Mouse (Mus musculus): ENCODE data around the gene Usp5.

DNA sequence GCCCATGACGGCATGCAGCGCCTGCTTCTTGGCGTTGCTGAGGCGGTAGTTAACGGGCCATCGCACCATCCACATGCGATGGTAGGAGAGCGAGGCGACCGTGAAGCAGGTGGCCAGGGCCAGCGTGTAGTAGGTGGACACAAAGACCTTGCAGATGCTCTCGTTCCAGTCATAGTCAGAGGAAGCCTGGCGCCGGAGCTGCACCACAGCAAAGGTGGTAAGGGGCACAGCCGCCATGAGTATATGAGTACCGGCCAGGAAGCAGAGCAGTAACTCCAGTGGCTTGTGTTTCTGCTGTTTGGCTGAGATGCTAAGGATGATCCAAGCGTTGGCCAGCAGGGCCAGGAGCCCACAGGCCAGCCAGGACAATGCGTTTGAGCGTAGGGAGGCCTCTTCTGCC, 32.0 kb upstream of the Usp5 start:
- TF ChIP-seq POLR2A (IDR thresholded peaks at IDR 0.05; ENCODE audit: insufficient read depth, low read length) (no peak), CTCF (IDR thresholded peaks at IDR 0.05; ENCODE audit: low read depth, low read length) (no peak), EP300 (IDR thresholded peaks at IDR 0.05; ENCODE audit: insufficient read depth, low read depth, low read length) (no peak)
